ENCODE assay signal across 31 mouse cellular contexts in the genomic region with DNA sequence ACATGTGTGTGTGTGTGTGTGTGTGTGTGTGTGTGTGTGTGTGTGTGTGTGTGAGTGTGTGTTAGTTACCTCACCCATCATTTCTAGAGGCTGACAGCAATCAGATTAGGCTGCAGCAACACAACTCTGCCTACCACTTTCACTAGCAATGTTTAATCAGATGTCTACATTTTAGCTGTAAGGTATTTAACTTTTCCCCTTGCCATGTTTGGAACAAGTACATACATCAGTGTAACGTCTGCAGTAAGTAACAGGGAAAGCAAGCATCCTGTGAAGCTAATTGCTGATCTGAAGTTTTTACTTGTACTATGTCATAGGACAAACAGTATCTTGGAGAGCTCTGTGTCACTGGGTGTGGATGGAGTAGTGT.
DNase-seq lines count a peak whose midpoint lies in the region; ATAC-seq and TF ChIP-seq lines count a peak whose summit lies in the region.
"Had no signal": no experiment of that assay in that cellular context is flagged by ENCODE, and none has a peak within 500 bp of the region (broad histone marks: within the 10 kb centered on the region; RNA-seq: fewer than 3 reads in every experiment).

No protein-coding gene starts in this region.

- no peak for DNase-seq in spleen, adult 2 months (ENCODE audit: low read depth in 1 of 2, low spot score in 2 of 2)
- DNase-seq in spleen, adult 18-20 months: no peak
- peak; percentile 60 for DNase-seq in CD4-positive helper T cell, adult 2 months (ENCODE audit: low read depth, low spot score)
- no peak for DNase-seq in MEL (ENCODE audit: low read depth, low spot score)
- peak; percentile 68 for DNase-seq in induced T-regulatory cell, adult 2 months (ENCODE audit: low read depth)
- no peak for DNase-seq in left cerebral cortex, postnatal 36 days (ENCODE audit: low spot score in 2 of 2)
- no peak for DNase-seq in left cerebral cortex, adult 8-10 months (ENCODE audit: low spot score in 2 of 2)
- DNase-seq: adrenal gland, adult 8-10 months; adrenal gland, postnatal 25 days; cerebellum, adult 11-12 months; cerebellum, adult 8-10 months; cerebellum, postnatal 10 days; cerebellum, postnatal 36 days; embryo, embryonic 11 days; forebrain, postnatal 0 days; gastrocnemius, adult 2 months; gastrocnemius, postnatal 25 days; heart, postnatal 10 days; heart, postnatal 36 days had no signal

- no peaks in the 10 kb centered on the region for H3K9me3 ChIP-seq in MEL (replicated peaks; ENCODE audit: insufficient read depth, low read length)
- H3K9me3 ChIP-seq in forebrain, embryonic 12.5 days: no peaks in the 10 kb centered on the region
- H3K9me3 ChIP-seq: embryonic facial prominence, embryonic 10.5 days; embryonic facial prominence, embryonic 13.5 days; forebrain, embryonic 10.5 days; heart, embryonic 12.5 days; heart, embryonic 15.5 days; hindbrain, embryonic 10.5 days; hindbrain, embryonic 13.5 days had no signal

- H3K79me2 ChIP-seq in MEL (ENCODE audit: control insufficient read depth, insufficient read depth, low read length, poor library complexity): peaks cover 4% of the 10 kb centered on the region; the same call in 1 of the 2 replicates

- TF ChIP-seq EP300 in MEL (IDR thresholded peaks at IDR 0.05; ENCODE audit: low read depth in 1 of 2, low read length in 2 of 2): no peak

- no peaks in the 10 kb centered on the region for H3K27me3 ChIP-seq in spleen, adult 2 months (ENCODE audit: control insufficient read depth, insufficient read depth, low read length)
- H3K27me3 ChIP-seq in MEL (ENCODE audit: control insufficient read depth in 1 of 2, insufficient read depth in 2 of 2, low read length in 2 of 2): no peaks in the 10 kb centered on the region
- H3K27me3 ChIP-seq in forebrain, embryonic 12.5 days: no peaks in the 10 kb centered on the region
- H3K27me3 ChIP-seq: embryonic facial prominence, embryonic 13.5 days; heart, embryonic 12.5 days; heart, embryonic 15.5 days; hindbrain, embryonic 13.5 days; Patski had no signal

- peak overlapping the region; percentile 54 for H3K9ac ChIP-seq in MEL (ENCODE audit: control insufficient read depth, low read depth, low read length, poor library complexity, severe bottlenecking)
- H3K9ac ChIP-seq in forebrain, embryonic 12.5 days: no peak overlapping the region
- H3K9ac ChIP-seq: embryonic facial prominence, embryonic 13.5 days; forebrain, postnatal 0 days; heart, embryonic 12.5 days; heart, embryonic 15.5 days; hindbrain, embryonic 13.5 days had no signal

- H3K27ac ChIP-seq in spleen, adult 2 months (ENCODE audit: insufficient read depth, low read length): peak overlapping the region; percentile 32; the same call in 1 of the 2 replicates
- H3K27ac ChIP-seq in MEL (ENCODE audit: control insufficient read depth, low read depth, low read length): peak overlapping the region; percentile 82
- no peak overlapping the region for H3K27ac ChIP-seq in forebrain, embryonic 12.5 days
- H3K27ac ChIP-seq: embryonic facial prominence, embryonic 10.5 days; embryonic facial prominence, embryonic 13.5 days; forebrain, embryonic 10.5 days; gastrocnemius, adult 2 months; heart, embryonic 15.5 days; hindbrain, embryonic 10.5 days; hindbrain, embryonic 13.5 days had no signal

- no peak for TF ChIP-seq CTCF in spleen, adult 2 months (IDR thresholded peaks at IDR 0.05; ENCODE audit: extremely low read depth, insufficient read depth, insufficient read length, insufficient replicate concordance)
- no peak for TF ChIP-seq CTCF in MEL (IDR thresholded peaks at IDR 0.05 in 2 of 3, conservative IDR thresholded peaks at IDR 0.05 in 1 of 3; ENCODE audit: control insufficient read depth in 1 of 3, insufficient read depth in 1 of 3, low read depth in 2 of 3, low read length in 3 of 3, poor library complexity in 1 of 3, severe bottlenecking in 1 of 3)

- TF ChIP-seq RAD21 in MEL (IDR thresholded peaks at IDR 0.05; ENCODE audit: low read depth, low read length): no peak

- H3K4me2 ChIP-seq in forebrain, embryonic 12.5 days: no peak overlapping the region
- H3K4me2 ChIP-seq: embryonic facial prominence, embryonic 13.5 days; heart, embryonic 12.5 days; heart, embryonic 15.5 days; hindbrain, embryonic 13.5 days had no signal

- H3K4me3 ChIP-seq in spleen, adult 2 months (ENCODE audit: extremely low read depth, insufficient read depth, insufficient read length): no peak overlapping the region
- peak overlapping the region in 1 of 2 experiments; percentile 31; a peak in 2 of 4 replicates for H3K4me3 ChIP-seq in MEL (ENCODE audit: control insufficient read depth in 1 of 2, insufficient read depth in 1 of 2, low read depth in 2 of 2, low read length in 2 of 2)
- no peak overlapping the region for H3K4me3 ChIP-seq in forebrain, embryonic 12.5 days (replicated peaks)
- H3K4me3 ChIP-seq: embryonic facial prominence, embryonic 10.5 days; embryonic facial prominence, embryonic 13.5 days; erythroblast, embryonic 14.5 days; forebrain, embryonic 10.5 days; gastrocnemius, adult 2 months; heart, embryonic 12.5 days; heart, embryonic 15.5 days; hindbrain, embryonic 10.5 days; hindbrain, embryonic 13.5 days had no signal

- intact Hi-C loops in left cerebral cortex, postnatal 36 days (cut with DNase I): no loop called here

- H3K36me3 ChIP-seq in spleen, adult 2 months (ENCODE audit: control insufficient read depth, insufficient read depth, low read length): no peaks in the 10 kb centered on the region
- H3K36me3 ChIP-seq in MEL (ENCODE audit: control insufficient read depth in 1 of 2, insufficient read depth in 2 of 2, low read length in 2 of 2): peaks cover 0 to 46% of the 10 kb centered on the region in 2 experiments; a peak in 2 of 4 replicates
- H3K36me3 ChIP-seq in forebrain, embryonic 12.5 days (replicated peaks): no peaks in the 10 kb centered on the region
- H3K36me3 ChIP-seq: embryonic facial prominence, embryonic 10.5 days; embryonic facial prominence, embryonic 13.5 days; forebrain, embryonic 10.5 days; heart, embryonic 12.5 days; heart, embryonic 15.5 days; hindbrain, embryonic 10.5 days; hindbrain, embryonic 13.5 days had no signal

- TF ChIP-seq POLR2A in spleen, adult 2 months (IDR thresholded peaks at IDR 0.05; ENCODE audit: low read depth, low read length): no peak
- no peak for TF ChIP-seq POLR2A in MEL (IDR thresholded peaks at IDR 0.05; ENCODE audit: control insufficient read depth in 1 of 2, insufficient read depth in 1 of 2, low read depth in 1 of 2, low read length in 2 of 2, poor library complexity in 1 of 2)

- 79% methylated on average over 1 of the region's 1 CpGs for WGBS in spleen, adult 2 months
- 82% methylated on average over 1 of the region's 1 CpGs for WGBS in forebrain, embryonic 12.5 days

- no peak for ATAC-seq in forebrain, embryonic 12.5 days (ENCODE audit: low FRiP score)
- ATAC-seq: forebrain, embryonic 14.5 days; forebrain, postnatal 0 days; hindbrain, embryonic 16.5 days; Patski had no signal

- H3K4me1 ChIP-seq in spleen, adult 2 months (ENCODE audit: control insufficient read depth, insufficient read depth, insufficient read length): no peaks in the 10 kb centered on the region; the same call in 1 of the 2 replicates
- peaks cover 26 to 37% of the 10 kb centered on the region in 2 experiments for H3K4me1 ChIP-seq in MEL (ENCODE audit: control insufficient read depth in 1 of 2, insufficient read depth in 2 of 2, low read length in 2 of 2)
- H3K4me1 ChIP-seq in forebrain, embryonic 12.5 days: no peaks in the 10 kb centered on the region
- H3K4me1 ChIP-seq: embryonic facial prominence, embryonic 10.5 days; forebrain, embryonic 10.5 days; heart, embryonic 12.5 days; heart, embryonic 15.5 days; hindbrain, embryonic 10.5 days; hindbrain, embryonic 13.5 days had no signal

TF ChIP-seq in MEL, 35 proteins besides CTCF, POLR2A, EP300 and RAD21:
- 0 out of 2 replicates have a peak, but pooled peaks have one; percentile 2 for TF ChIP-seq CHD1 (IDR thresholded peaks at IDR 0.05; ENCODE audit: low read depth, low read length)
- no peak for TF ChIP-seq CHD2 (IDR thresholded peaks at IDR 0.05; ENCODE audit: low read length)
- no peak for TF ChIP-seq KAT2A (conservative IDR thresholded peaks at IDR 0.05; ENCODE audit: low read depth, low read length)
- TF ChIP-seq E2F4 (IDR thresholded peaks at IDR 0.05; ENCODE audit: borderline replicate concordance, low read depth, low read length): no peak
- TF ChIP-seq SIN3A (IDR thresholded peaks at IDR 0.05; ENCODE audit: low read length): no peak

Comparison
In these comparisons a context has a peak if more than half of its experiments do, and no peak if none do; other contexts are left out.
1. DNase-seq: peak in CD4-positive helper T cell, adult 2 months (single experiment) and induced T-regulatory cell, adult 2 months (single experiment); none in spleen, adult 2 months (0 of 2), spleen, adult 18-20 months (0 of 2), MEL (single experiment), left cerebral cortex, postnatal 36 days (0 of 2) and left cerebral cortex, adult 8-10 months (0 of 2).